Mouse (Mus musculus) mouse embryonic stem cell (cell line): Measurements from ENCODE around the gene Vmn1r93.
"Not testable (repeated sequence)": the region's sequence is repeated elsewhere in the genome, so short reads cannot be mapped to it uniquely, and the experiment has no call there.

ENCODE experiments used
- in situ Hi-C, 2 experiments: fragments of 300-500 bp; cut with MboI; formaldehyde crosslinking; loops; 1 replicate in 1 of 2; 3 replicates in 1 of 2; pipeline ENCODE4 v1.14.3; 2019 to 2020; ENCODE audit warnings: low sequenced_read_pairs in 2 of 2, low pct_unique_long_range_greater_than_20kb in 1 of 2, mixed read lengths in 1 of 2; ENCODE audit not compliant: unreplicated experiment in 1 of 2

Vmn1r93 gene

DNA sequence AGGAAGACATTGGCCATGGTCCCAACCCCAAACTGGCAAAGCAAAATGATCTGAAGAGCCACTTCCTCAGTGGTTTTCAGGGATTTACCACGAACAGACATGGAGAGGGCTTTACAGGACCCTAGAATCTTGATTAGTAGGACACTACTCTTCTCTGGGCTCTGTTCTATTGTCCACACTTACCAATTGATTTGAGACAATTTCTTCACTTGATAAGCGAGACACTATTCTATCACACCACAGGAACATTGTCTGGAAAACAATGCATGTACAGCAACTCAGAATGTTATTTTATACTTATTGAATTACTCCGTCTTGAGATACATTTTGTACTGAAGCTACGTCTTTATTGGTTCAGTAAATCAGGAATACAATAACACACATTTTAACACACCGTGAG is at the start of gene Vmn1r93:
TSS of gene Vmn1r93 (minus strand) at position 101 of the 400 bp plus-strand sequence.
- in situ Hi-C loops, result not testable (repeated sequence)

DNA sequence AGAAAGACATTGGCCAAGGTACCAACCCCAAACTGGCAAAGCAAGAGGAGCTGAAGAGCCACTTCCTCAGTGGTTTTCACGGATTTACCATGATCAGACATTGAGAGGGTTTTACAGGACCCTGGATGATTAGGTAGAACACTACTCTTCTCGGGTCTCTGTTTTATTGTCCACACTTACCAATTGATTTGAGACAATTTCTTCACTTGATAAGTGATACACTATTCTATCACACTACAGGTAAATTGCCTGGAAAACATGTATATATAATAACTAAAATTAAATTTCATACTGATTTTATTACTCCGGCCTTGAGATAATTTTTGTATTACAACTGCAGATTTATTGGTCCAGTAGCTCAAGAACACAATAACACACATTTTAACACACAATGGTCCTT is 29.4 kb upstream of the Vmn1r93 start, which contains the start of gene Vmn1r94:
TSS of gene Vmn1r94 (minus strand) at position 101 of the 400 bp plus-strand sequence.
- in situ Hi-C loops, result not testable (repeated sequence)

DNA sequence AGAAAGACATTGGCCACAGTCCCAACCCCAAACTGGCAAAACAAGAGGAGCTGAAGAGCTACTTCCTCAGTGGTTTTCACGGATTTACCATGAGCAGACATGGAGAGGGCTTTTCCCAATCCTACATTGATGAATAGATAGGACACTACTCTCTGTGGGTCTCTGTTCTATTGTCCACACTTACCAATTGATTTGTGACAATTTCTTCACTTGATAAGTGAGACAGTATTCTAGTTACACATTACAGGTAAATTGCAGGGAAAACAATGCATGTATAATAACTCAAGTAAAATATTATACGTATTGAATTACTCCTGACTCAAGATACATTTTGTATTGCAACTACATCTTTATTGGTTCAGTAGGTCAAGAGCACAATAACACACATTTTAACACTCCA is 16.4 kb downstream of the Vmn1r93 start, which contains the start of gene Gm16442:
TSS of gene Gm16442 (minus strand) at position 101 of the 400 bp plus-strand sequence.
- in situ Hi-C loops, result not testable (repeated sequence)

DNA sequence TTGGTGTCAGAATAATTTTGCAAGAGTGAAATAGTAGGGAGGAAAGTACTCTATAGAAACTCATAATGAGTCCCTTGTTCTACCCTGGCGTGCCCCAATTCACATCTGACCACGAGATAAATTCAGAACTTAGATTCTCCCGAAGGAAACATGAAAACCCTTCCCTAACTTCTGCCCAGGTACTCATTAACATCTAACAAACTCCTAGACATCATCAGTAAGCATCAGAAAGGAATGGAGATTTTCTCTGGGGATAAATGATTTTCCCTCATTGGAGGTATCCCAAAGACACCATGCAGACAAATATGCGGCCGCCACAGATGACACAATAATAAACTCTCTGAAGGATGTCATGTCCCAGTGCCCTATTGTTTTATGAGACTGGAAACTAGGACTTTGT is 39.5 kb downstream of the Vmn1r93 start, which contains the start of gene Vmn1r91:
TSS of gene Vmn1r91 (plus strand) at position 301 of the 400 bp plus-strand sequence.
- in situ Hi-C loops, result not testable (repeated sequence)
